Mouse (Mus musculus) left cerebral cortex, postnatal 25 days (tissue): ENCODE results near the gene Fam213a. TPM values are rescaled to one million over a fixed set of nuclear protein-coding genes. Genes with fewer than 3 reads are reported as not detected.

Experiments
- DNase-seq, 2 experiments: peaks; one replicate each; pipeline ENCODE4 v3.0.0; 2022; ENCODE audit warnings: low spot score in 2 of 2, mixed read lengths in 1 of 2
- intact Hi-C: fragments of 180-260 bp; cut with DNase I; formaldehyde crosslinking; loops from one replicate; pipeline ENCODE4 v1.15.1; 2025
- total RNA-seq, 2 experiments: library from RNA; stranded (reverse); gene quantifications; 2 replicates each; pipeline ENCODE4 v1.2.3; 2021

Fam213a gene
- total RNA-seq, 2 experiments from 2014 or later: 115 to 120 TPM

GRCm38 (mm10) chr14:41006899-41007298 is 6.7 kb downstream of the Fam213a start:
- peak in 1 of 2 experiments; percentile 15 for DNase-seq
- intact Hi-C loops: no loop called here

DNA sequence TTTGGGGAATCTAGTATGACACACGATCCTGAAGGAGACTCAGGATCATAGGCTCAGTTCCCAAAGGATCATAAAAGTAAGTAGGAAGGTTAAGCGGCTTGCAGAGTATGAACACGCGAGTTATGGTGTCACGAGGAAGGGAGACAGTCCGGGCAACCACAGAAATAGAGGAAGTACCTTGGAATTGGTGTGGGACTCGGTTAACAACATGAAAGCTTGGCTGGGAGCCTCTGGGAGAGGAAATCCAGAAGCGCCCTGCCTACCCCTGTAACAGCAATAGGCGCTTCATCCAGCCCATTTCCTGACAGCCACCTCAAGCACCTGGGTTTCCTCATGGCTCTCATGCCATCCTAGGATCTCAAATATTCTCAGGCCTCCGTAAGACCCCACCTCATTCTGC is 7.3 kb downstream of the Fam213a start:
- intact Hi-C loops: no loop called here
- DNase-seq: no peak

DNA sequence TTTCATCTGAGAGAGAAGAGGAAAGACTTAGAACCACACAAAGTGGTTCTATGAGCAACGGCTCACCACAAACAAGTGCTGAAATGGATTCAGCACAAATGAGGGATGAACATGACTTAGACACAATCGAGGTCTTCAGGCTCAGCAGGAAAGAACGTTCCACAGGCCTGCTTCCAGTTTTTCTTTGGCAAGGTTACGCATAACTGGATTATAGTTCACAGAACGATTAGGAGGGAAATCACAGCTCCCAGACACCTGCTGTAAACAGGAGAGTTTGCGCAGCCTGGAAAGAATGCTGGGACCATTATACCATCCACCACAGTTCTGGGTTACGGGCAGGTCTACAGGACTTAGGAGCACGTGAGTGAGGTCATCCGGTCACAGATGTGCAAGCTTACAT is 7.9 kb downstream of the Fam213a start:
- DNase-seq: no peak
- intact Hi-C loops: no loop called here

DNA sequence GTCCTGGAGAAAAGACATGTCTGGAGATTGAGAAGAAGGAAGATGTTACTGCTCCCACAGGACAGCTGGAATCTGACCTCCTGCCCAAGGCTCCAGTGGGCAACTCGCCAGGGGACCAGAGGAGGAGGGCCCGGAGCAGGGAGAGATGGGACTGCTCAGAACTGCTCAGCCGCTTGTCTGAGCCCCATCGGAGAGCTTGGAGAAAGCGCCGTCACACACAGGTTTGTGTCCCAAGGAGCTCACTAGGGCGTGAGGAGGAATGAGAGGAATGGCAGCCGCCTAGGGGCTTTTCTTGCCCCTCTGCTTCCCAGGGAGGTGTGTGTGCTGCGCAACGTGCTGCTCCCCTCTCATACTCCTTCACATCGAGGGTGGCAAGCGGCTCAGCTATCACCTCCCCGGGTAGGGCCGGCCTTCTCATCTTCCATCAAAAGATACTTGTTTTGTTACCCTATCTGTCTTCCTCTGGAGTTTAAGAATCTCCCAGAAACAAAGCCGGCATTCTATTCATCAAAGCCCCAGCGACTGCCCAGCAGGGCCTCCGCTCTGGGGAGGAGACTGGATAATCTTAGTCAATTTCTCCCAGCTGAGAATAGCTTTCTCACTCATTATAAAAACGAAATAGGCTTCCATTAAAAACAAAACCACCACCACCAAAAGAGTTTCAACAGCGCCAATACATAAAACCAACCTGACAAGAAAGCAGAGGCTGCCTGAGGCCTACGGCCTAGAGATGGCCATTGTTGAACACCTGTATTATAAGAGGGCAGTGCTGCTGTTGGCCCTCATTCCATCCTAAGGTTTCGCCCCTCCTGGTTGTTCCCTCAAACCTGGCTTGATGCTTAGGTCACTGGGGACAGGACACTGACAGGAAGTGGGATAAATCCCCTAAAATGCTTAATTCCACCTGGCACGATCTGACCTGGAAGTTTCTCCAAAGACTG is 9.1 kb downstream of the Fam213a start:
- DNase-seq: no peak

GRCm38 (mm10) chr14:41001576-41001975 is 12.0 kb downstream of the Fam213a start:
- no peak for DNase-seq
- intact Hi-C loops: no loop called here

More for the DNA sequence above, 9.1 kb downstream of the Fam213a start:
- intact Hi-C loops: no loop called here

DNA sequence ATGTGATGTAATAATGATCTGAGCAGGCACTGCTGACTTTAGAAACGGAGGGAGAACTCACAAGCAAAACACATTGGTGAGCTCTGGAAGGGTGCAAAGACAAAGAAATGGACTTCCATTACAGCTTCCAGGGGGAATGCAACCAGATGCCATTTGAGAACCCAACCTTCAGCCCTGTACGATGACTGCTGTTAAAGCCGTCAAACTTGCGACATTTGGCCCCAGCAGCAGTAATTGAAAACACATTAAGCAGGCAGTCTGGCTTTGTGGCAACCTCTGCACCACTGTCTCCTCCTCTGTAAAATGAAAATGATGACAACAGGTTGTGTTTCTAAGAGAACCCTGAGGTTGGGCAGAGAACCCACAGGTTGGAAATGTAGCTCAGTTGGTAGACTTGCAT is 12.8 kb downstream of the Fam213a start:
- intact Hi-C loops: no loop called here
- DNase-seq: no peak

GRCm38 (mm10) chr14:40999904-41000645 is 13.5 kb downstream of the Fam213a start:
- no peak for DNase-seq
- intact Hi-C loops: no loop called here

DNA sequence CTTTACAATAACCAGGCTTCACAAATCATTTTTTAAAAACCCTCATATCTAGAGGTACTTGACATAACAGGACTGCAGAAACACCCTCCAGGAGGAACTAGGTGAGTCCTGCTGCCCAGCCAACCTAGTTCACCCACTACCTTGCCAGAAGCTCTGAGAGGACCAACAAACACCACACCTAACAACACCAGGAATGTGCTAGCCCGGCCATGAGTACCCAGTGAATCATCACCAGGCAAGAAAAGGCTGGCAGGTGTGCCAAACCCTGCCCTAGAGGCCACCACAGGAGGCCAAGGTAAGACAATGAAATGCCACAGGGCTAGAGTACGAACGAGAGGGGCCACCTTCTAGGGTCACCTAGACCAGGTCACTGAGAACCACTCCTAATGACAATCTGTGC is 17.4 kb downstream of the Fam213a start:
- intact Hi-C loops: no loop called here
- DNase-seq: no peak

DNA sequence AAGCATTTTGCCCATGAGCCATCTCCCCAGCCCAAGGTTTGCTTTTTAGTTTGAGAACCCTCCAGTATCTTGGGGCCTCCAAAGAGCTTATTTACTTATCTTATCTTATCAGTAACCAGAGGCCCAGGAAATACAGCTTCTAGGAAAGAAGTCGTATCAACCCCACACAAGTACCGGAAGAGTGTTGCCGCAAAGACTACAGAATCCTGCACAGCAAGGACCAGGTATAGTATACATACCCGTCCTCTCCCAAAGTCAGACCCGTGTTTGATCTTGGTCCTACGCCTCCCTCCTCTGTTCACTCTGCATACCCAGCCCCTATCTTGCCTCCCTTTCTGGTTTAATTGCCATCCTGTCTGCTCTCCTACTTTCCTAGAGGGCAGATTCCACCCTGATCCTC is 21.1 kb downstream of the Fam213a start:
- intact Hi-C loops: no loop called here
- DNase-seq: no peak

DNA sequence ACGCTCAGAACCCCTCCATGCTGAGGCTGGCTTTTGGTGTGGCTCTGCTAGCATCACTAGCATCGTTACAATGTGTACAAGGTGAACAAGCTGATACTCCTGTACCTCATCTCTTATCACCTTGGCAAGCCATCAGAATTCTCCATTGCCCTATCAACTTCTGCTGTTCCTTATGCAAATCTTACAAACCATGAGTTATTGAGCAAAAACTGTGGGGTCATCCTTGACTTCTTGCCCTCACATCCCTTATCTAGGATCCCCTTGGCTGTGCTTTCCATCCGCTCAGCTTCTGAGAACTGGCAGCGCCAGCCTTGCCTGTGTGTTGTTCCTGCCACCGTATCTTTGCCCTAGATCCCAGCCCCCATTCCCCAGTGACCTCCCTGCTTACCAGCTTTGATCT is 24.8 kb downstream of the Fam213a start:
- intact Hi-C loops: no loop called here
- DNase-seq: no peak

GRCm38 (mm10) chr14:40987184-40987583 is 26.4 kb downstream of the Fam213a start:
- intact Hi-C loops: no loop called here
- no peak for DNase-seq

GRCm38 (mm10) chr14:40985635-40986034 is 28.0 kb downstream of the Fam213a start:
- intact Hi-C loops: no loop called here
- DNase-seq: no peak

GRCm38 (mm10) chr14:40979723-40980122 is 33.9 kb downstream of the Fam213a start:
- intact Hi-C loops: loop anchor here (1.0 kb wide), 1 partner anchor 54 kb away; no protein-coding TSS in a partner anchor
- no peak for DNase-seq

GRCm38 (mm10) chr14:40979002-40979401 is 34.6 kb downstream of the Fam213a start:
- peak in 1 of 2 experiments; percentile 57 for DNase-seq

DNA sequence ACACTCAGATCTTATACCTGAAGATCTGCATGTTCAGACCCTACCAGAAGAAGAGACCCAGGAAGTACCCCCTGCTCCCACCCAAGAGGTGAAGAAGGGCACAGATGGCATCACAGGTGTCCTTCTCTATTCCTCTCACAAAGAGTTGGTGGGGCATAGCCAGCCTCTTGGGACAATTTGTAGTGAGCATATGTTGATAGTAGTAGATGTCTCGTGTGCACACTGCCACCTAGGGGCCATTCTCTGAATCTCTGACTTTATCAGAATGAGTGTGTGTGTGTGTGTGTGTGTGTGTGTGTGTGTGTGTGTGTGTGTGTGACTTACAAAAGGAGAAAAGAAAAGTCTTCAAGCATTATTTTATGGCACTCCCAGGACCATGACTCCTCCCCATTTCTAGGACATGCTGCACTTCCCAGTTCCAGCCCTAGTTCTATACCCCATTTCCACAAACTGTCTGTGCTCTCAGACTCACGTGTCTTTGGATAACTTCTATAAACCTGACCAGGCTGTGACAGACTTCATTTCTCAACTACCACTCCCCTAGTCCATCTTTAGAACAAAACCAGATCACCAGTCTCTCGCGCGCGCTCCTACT is 38.4 kb downstream of the Fam213a start:
- intact Hi-C loops: loop anchor here (1.0 kb wide), 1 partner anchor 57 kb away; no protein-coding TSS in a partner anchor
- DNase-seq: peak; percentile 76 to 86

More at GRCm38 (mm10) chr14:40979002-40979401, 34.6 kb downstream of the Fam213a start:
- intact Hi-C loops: loop anchor here (1.0 kb wide), 1 partner anchor 54 kb away; no protein-coding TSS in a partner anchor

DNA sequence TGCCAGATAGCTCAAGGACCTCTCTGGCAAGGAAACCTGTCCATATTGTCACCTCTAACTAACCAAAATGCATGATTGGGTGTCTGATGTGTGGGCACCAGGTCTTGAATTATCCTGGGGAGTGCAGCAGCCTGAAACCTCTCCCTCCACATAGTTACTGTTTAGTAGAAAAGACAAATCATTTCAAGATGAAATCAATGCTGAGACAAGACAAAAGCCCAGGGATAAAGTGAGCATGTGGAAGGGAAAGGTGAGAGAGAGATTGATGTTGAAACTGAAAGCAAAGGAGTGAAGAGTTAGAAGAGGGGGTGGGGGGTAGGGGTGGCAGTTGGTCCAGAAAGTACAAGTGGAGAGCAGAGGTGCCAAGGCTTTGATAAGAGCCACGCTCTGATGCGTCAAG is 45.5 kb downstream of the Fam213a start:
- DNase-seq: no peak
- intact Hi-C loops: no loop called here

- intact Hi-C loops: loop anchor here (2.0 kb wide), 1 partner anchor 17 kb away; no protein-coding TSS in a partner anchor
- peak in 1 of 2 experiments; percentile 25 for DNase-seq
Observed at GRCm38 (mm10) chr14:40967598-40967900, 46.0 kb downstream of the Fam213a start.

GRCm38 (mm10) chr14:40966862-40967597 is 46.6 kb downstream of the Fam213a start:
- DNase-seq: peak; percentile 94 to 97
- intact Hi-C loops: loop anchor here (2.0 kb wide), 1 partner anchor 16 kb away; no protein-coding TSS in a partner anchor

DNA sequence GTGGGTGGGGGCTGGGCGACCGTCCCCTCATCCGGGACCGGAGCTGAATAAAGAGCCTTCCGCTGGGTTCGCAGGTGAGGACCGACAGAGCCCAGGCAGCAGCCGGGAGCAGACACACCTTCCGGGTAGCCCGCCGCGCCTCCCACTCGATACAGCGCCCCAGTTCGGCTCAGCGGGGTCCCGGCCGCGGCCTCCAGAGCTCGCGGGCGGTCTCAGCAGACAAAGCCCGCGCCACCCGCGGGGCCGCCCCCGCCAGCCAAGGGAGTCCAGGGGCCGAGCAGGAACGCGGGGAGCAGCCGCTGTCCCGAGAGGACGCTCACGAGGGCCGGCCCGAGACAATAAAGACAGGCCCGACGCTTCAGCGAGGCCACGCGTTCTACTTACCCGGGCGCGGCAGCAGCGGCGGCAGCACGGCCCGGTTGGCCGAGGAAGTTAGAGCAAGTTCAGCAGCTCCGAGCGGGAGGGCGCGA is 47.2 kb downstream of the Fam213a start, which contains the start of gene Tspan14:
TSS of gene Tspan14 (minus strand) at position 416 of the 470 bp plus-strand sequence.
- intact Hi-C loops: loop anchor here (2.0 kb wide), 1 partner anchor 16 kb away; no protein-coding TSS in a partner anchor
- DNase-seq: peak in 1 of 2 experiments; percentile 53
